Mouse (Mus musculus): ENCODE measurements around the gene Zc3hc1. TPM values are rescaled to one million over a fixed set of nuclear protein-coding genes. Genes with fewer than 3 reads are reported as not detected.
"Not testable (repeated sequence)": the region's sequence is repeated elsewhere in the genome, so short reads cannot be mapped to it uniquely, and the experiment has no call there.

Gene Zc3hc1
- polyA plus RNA-seq, 1 experiment from 2014 or later = 66.7 TPM

DNA sequence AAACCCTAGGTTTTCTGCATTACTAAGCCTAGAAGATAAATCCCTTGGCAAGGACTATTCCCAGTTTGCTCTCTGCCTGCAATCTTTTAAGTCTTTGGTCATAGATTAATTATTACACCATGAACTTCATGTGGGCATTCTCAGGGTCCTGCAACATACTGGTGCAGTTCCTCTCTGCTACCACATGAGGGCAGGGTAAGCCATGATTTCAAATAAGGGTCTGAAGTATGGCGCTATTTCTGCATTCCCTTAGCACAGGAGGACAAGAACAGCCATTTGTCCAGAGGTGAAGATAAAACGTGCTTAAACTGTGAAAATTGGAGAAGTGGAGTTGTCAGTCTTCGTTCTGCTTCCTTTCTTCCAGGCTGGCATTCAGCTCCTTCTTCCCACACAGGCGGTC, 12.6 kb upstream of the Zc3hc1 start:
- Histone ChIP-seq H3K27me3 (no peaks in the 10 kb centered on the region), H3K4me3 (replicated peaks) (peak overlapping the region; percentile 33), H3K9me3 (no peaks in the 10 kb centered on the region), H3K4me2 (replicated peaks) (peak overlapping the region; percentile 57), H3K9ac (replicated peaks) (peak overlapping the region; percentile 52; the same call in 1 of the 2 replicates), H3K36me3 (no peaks in the 10 kb centered on the region), H3K27ac (peak overlapping the region; percentile 58; the same call in 1 of the 2 replicates), H3K4me1 (replicated peaks) (peaks cover 17% of the 10 kb centered on the region)
- 17% methylated on average over 4 of the region's 4 CpGs for WGBS
- ATAC-seq = no peak

DNA sequence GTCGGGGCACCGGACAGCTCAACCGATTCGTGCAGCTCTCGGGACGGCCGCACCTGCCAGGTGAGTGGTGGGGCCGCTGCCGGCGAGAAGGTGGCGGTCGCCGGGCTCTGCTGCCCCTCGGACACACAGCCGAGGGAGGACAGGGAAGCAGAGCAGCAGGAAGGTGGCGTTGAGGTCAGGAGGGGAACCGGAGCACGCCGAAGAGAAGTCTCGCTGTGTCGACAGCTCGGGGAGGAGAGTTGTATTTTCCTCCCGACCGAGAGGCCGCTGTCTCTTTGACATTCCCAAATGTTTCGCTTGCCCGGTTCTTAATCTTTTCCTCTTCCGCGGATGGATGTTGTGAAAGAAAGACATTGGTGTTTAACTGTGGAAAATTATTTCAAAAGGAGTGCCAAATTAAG, 11.3 kb upstream of the Zc3hc1 start:
- peak overlapping the region; percentile 93 for H3K27ac ChIP-seq
- ATAC-seq = peak; percentile 55

GRCm38 (mm10) chr6:30401308-30402015, 10.6 kb upstream of the Zc3hc1 start, which contains the start of gene Klhdc10:
Gene Klhdc10 (plus strand): TSS chr6:30401868.
- peak within 1 kb of the TSS; percentile 60 for H3K4me2 ChIP-seq (replicated peaks)
- ATAC-seq = peak; percentile 100
- no peaks in the 10 kb centered on the region for H3K9me3 ChIP-seq
- H3K9ac ChIP-seq (replicated peaks) = peak within 1 kb of the TSS; percentile 94
- H3K4me1 ChIP-seq (replicated peaks) = peaks cover 17% of the 10 kb centered on the region
- H3K36me3 ChIP-seq = no peaks in the 10 kb centered on the region
- H3K4me3 ChIP-seq (replicated peaks) = peak within 1 kb of the TSS; percentile 93
- under 1% methylated on average over 39 of the region's 41 CpGs for WGBS
- H3K27ac ChIP-seq = peak within 1 kb of the TSS; percentile 98
- H3K27me3 ChIP-seq = no peaks in the 10 kb centered on the region

More for the DNA sequence above, 11.3 kb upstream of the Zc3hc1 start:
- H3K4me2 ChIP-seq (replicated peaks) = peak overlapping the region; percentile 60
- no peaks in the 10 kb centered on the region for H3K9me3 ChIP-seq
- 0% methylated on average over 29 of the region's 29 CpGs for WGBS
- peak overlapping the region; percentile 93 for H3K4me3 ChIP-seq (replicated peaks)
- H3K27me3 ChIP-seq = no peaks in the 10 kb centered on the region
- H3K9ac ChIP-seq (replicated peaks) = peak overlapping the region; percentile 94
- H3K4me1 ChIP-seq (replicated peaks) = peaks cover 17% of the 10 kb centered on the region
- no peaks in the 10 kb centered on the region for H3K36me3 ChIP-seq

DNA sequence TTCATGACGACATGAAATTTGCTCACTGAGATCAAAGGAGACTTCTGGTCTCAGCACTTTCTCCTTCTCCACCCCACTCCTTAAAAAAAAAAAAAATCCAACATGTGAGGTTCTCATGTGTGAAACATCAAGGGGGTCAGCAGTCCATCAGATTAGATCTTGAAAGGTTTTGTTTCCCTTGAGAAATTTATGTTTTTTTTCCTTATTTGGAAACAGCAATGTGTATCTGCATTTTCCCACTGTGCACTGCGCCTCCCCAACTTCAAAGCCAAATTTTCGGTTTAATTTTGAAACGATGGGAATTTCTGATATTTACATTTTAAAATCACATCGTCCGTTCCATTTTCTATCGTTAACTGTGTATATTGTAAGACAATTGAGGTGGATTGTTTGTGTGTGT, 9.9 kb upstream of the Zc3hc1 start:
- peak overlapping the region; percentile 98 for H3K27ac ChIP-seq
- H3K9ac ChIP-seq (replicated peaks) = peak overlapping the region; percentile 68
- H3K9me3 ChIP-seq = no peaks in the 10 kb centered on the region
- peak overlapping the region; percentile 51 for H3K4me2 ChIP-seq (replicated peaks)
- H3K4me1 ChIP-seq (replicated peaks) = peaks cover 17% of the 10 kb centered on the region
- peak overlapping the region; percentile 93 for H3K4me3 ChIP-seq (replicated peaks)
- WGBS = 7% methylated on average over 7 of the region's 7 CpGs
- H3K36me3 ChIP-seq = no peaks in the 10 kb centered on the region
- H3K27me3 ChIP-seq = no peaks in the 10 kb centered on the region
- ATAC-seq = no peak

- Histone ChIP-seq H3K4me2 (replicated peaks) (peak overlapping the region; percentile 51), H3K9ac (replicated peaks) (no peak overlapping the region), H3K4me1 (replicated peaks) (peaks cover 17% of the 10 kb centered on the region), H3K9me3 (no peaks in the 10 kb centered on the region), H3K27me3 (no peaks in the 10 kb centered on the region), H3K36me3 (no peaks in the 10 kb centered on the region), H3K27ac (peak overlapping the region; percentile 98), H3K4me3 (replicated peaks) (peak overlapping the region; percentile 93; the same call in 1 of the 2 replicates)
- 90% methylated on average over 5 of the region's 5 CpGs for WGBS
- no peak for ATAC-seq
These were observed 9.3 kb upstream of the Zc3hc1 start for GRCm38 (mm10) chr6:30400146-30400545.

- H3K27ac ChIP-seq = no peak overlapping the region
- 92% methylated on average over 7 of the region's 7 CpGs for WGBS
- peaks cover 7% of the 10 kb centered on the region for H3K4me1 ChIP-seq (replicated peaks)
- no peak for ATAC-seq
- no peaks in the 10 kb centered on the region for H3K27me3 ChIP-seq
- H3K9ac ChIP-seq (replicated peaks) = no peak overlapping the region
- H3K4me2 ChIP-seq (replicated peaks) = no peak overlapping the region
- no peak overlapping the region for H3K4me3 ChIP-seq (replicated peaks)
- H3K36me3 ChIP-seq = peaks cover 2% of the 10 kb centered on the region; the same call in 1 of the 2 replicates
- no peaks in the 10 kb centered on the region for H3K9me3 ChIP-seq
These were observed 1.2 kb upstream of the Zc3hc1 start for GRCm38 (mm10) chr6:30391996-30392395.

GRCm38 (mm10) chr6:30390271-30390670, 557 bp downstream of the Zc3hc1 start:
- Histone ChIP-seq H3K4me3 (replicated peaks) (peak overlapping the region; percentile 82), H3K36me3 (peaks cover 18% of the 10 kb centered on the region), H3K9ac (replicated peaks) (peak overlapping the region; percentile 80), H3K4me2 (replicated peaks) (peak overlapping the region; percentile 58)
- 35% methylated on average over 4 of the region's 4 CpGs for WGBS
- H3K27ac ChIP-seq; H3K4me1 ChIP-seq (replicated peaks); H3K9me3 ChIP-seq; H3K27me3 ChIP-seq: not testable (repeated sequence)
- peak; percentile 37 for ATAC-seq

GRCm38 (mm10) chr6:30381116-30381515, 9.7 kb downstream of the Zc3hc1 start:
- H3K4me3 ChIP-seq (replicated peaks) = no peak overlapping the region
- no peak for ATAC-seq
- no peaks in the 10 kb centered on the region for H3K27me3 ChIP-seq
- H3K27ac ChIP-seq = no peak overlapping the region
- 65% methylated on average over 3 of the region's 3 CpGs for WGBS
- H3K36me3 ChIP-seq = peaks cover 87% of the 10 kb centered on the region
- H3K9me3 ChIP-seq = no peaks in the 10 kb centered on the region
- H3K9ac ChIP-seq (replicated peaks) = no peak overlapping the region
- H3K4me1 ChIP-seq (replicated peaks) = no peaks in the 10 kb centered on the region
- no peak overlapping the region for H3K4me2 ChIP-seq (replicated peaks)

DNA sequence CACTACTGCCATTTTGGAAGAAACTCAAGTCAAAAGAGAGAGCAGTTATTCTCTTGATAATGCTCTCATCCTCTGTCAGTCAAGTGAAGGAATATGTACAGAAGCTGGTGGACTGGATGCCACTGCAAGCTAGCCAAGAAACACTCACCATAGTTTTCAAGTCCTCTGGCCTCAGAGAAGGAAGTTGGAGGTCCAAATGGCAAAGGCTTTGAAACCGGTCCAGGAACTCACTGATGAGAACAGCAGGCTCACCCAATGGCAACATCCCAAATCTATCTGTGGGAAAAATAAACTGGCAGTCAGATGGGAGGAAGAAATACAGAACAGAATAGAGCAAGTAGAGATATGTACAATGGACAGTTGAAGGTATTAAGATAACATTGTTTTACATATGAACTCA, 15.0 kb downstream of the Zc3hc1 start:
- Histone ChIP-seq H3K9me3 (no peaks in the 10 kb centered on the region), H3K36me3 (peaks cover 91% of the 10 kb centered on the region), H3K4me2 (replicated peaks) (no peak overlapping the region), H3K9ac (replicated peaks) (no peak overlapping the region), H3K4me1 (replicated peaks) (0 out of 2 replicates have a peak, but pooled peaks cover 2% of the 10 kb centered on the region), H3K4me3 (replicated peaks) (no peak overlapping the region), H3K27ac (no peak overlapping the region), H3K27me3 (no peaks in the 10 kb centered on the region)
- WGBS = 90% methylated on average over 1 of the region's 1 CpGs
- ATAC-seq = no peak

DNA sequence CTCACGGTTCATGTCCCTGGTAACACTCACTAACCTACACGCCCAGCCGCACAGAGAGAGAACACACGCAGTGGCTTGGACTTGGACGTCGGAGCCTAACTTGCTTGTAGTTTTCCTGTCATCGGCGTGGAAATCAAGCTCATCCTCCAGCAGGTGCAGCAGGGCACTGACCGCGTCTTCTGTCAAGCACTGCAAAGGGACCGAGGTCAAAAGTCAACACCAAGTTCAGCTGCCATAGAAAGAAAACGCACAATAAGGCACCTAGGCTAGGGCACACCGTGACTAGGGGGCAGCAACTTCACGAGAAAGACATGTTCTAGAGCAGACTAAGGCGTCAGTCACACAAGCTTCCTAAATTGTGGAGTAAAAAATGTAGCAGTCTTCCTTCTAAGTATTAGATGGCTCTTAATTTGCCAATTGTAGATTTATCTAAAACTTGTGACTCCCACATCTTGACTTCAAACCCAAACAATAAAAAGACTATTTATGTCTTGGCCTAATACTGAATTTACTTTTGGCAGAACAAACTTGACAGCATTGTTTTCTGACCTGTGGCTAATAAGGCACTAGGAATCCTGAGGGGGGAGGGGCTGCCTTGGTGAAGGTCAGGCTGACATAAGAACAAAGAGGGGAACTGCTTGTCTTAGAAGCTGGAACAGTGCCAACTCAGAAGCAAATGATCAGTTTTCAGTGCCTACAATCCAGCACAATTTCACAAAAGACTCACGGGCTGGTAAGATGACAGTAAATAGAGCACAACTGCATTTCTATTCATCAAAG, 15.9 kb downstream of the Zc3hc1 start:
- Histone ChIP-seq H3K36me3 (peaks cover 91% of the 10 kb centered on the region), H3K4me3 (replicated peaks) (no peak overlapping the region), H3K9me3 (no peaks in the 10 kb centered on the region), H3K27ac (no peak overlapping the region), H3K4me1 (replicated peaks) (0 out of 2 replicates have a peak, but pooled peaks cover 2% of the 10 kb centered on the region), H3K4me2 (replicated peaks) (no peak overlapping the region), H3K27me3 (no peaks in the 10 kb centered on the region), H3K9ac (replicated peaks) (no peak overlapping the region)
- no peak for ATAC-seq
- WGBS = 86% methylated on average over 16 of the region's 16 CpGs

- no peak overlapping the region for H3K9ac ChIP-seq (replicated peaks)
- no peak overlapping the region for H3K27ac ChIP-seq
- WGBS = 96% methylated on average over 17 of the region's 17 CpGs
- no peak overlapping the region for H3K4me3 ChIP-seq (replicated peaks)
- H3K36me3 ChIP-seq = peaks cover 94% of the 10 kb centered on the region
- ATAC-seq = no peak
- no peak overlapping the region for H3K4me2 ChIP-seq (replicated peaks)
- H3K27me3 ChIP-seq = no peaks in the 10 kb centered on the region
- H3K4me1 ChIP-seq (replicated peaks) = 0 out of 2 replicates have a peak, but pooled peaks cover 2% of the 10 kb centered on the region
- H3K9me3 ChIP-seq = no peaks in the 10 kb centered on the region
These were observed 18.0 kb downstream of the Zc3hc1 start for GRCm38 (mm10) chr6:30372627-30373369.

Data from midbrain, embryonic 13.5 days (tissue).